Comparison of ENCODE assay signal across 8 mouse cellular contexts in genomic region chr7:30231669-30232454, GRCm38 (mm10). TPM values are rescaled to one million over a fixed set of nuclear protein-coding genes. Genes with fewer than 3 reads are reported as not detected.
DNase-seq lines count a peak whose midpoint lies in the region; ATAC-seq and TF ChIP-seq lines count a peak whose summit lies in the region.

Polr2i (plus strand) TSS chr7:30231948.
Tbcb (minus strand) TSS chr7:30232272.

- H3K4me3 ChIP-seq in cortical plate, adult 2 months (ENCODE audit: insufficient read depth, low read length): peak within 1 kb of the TSS; percentile 63
- H3K4me3 ChIP-seq in megakaryocyte, embryonic 14.5 days (replicated peaks): peak within 1 kb of the TSS; percentile 100

- TF ChIP-seq POLR2A in cortical plate, adult 2 months (IDR thresholded peaks at IDR 0.05; ENCODE audit: extremely low read depth, insufficient read depth, low read length): peak; percentile 72

- no peak for TF ChIP-seq CTCF in cortical plate, adult 2 months (IDR thresholded peaks at IDR 0.05; ENCODE audit: extremely low read depth, insufficient read depth, low read length)

- peaks cover 58% of the 10 kb centered on the region for H3K36me3 ChIP-seq in megakaryocyte, embryonic 14.5 days (replicated peaks; ENCODE audit: low read length)

- peaks cover 1% of the 10 kb centered on the region; the same call in 1 of the 2 replicates for H3K4me1 ChIP-seq in cortical plate, adult 2 months (ENCODE audit: control insufficient read depth, insufficient read depth, low read length)
- H3K4me1 ChIP-seq in megakaryocyte, embryonic 14.5 days: peaks cover 31% of the 10 kb centered on the region

- peak; percentile 97 for ATAC-seq in activated CD4-positive, CD25-positive, alpha-beta regulatory T cell, adult 4 months

- H3K27me3 ChIP-seq in megakaryocyte, embryonic 14.5 days (replicated peaks): no peaks in the 10 kb centered on the region

- DNase-seq in gastrocnemius, adult 8-10 months (ENCODE audit: low spot score in 2 of 2): peak; percentile 94 to 98
- DNase-seq in hindlimb bud, embryonic 11.5 days (ENCODE audit: extremely low spot score, low read depth, low spot score): peak; percentile 95
- DNase-seq in left cerebral cortex, adult 8-10 months (ENCODE audit: low spot score in 2 of 2): peak; percentile 97 to 99
- peak; percentile 99 for DNase-seq in right cerebral cortex, postnatal 10 days (ENCODE audit: low spot score in 2 of 2)
- peak; percentile 96 for DNase-seq in urinary bladder, postnatal 25 days (ENCODE audit: low spot score)

- peak within 1 kb of the TSS; percentile 77 for H3K27ac ChIP-seq in cortical plate, adult 2 months (ENCODE audit: insufficient read depth, low read length)

- H3K9me3 ChIP-seq in megakaryocyte, embryonic 14.5 days: 0 out of 2 replicates have a peak, but pooled peaks cover 2% of the 10 kb centered on the region

RNA-seq across cellular contexts. Expression of gene Polr2i, which starts in this region (rescaled TPM):
- polyA plus RNA-seq in activated CD4-positive, CD25-positive, alpha-beta regulatory T cell, adult 4 months (2017; shearing (Covaris generic)): 10 to 100 TPM; 43.3 to 55.7 TPM
- polyA plus RNA-seq in cortical plate, adult 2 months (2012; rRNA removed): 152 and 157 TPM in 2 replicates
- total RNA-seq in gastrocnemius, adult 8-10 months (2022): 10 to 100 TPM; 55.8 to 67.4 (median 62.3) TPM
- total RNA-seq in left cerebral cortex, adult 8-10 months (2022): 10 to 100 TPM; 56.6 to 66.4 (median 60.7) TPM
- polyA plus RNA-seq in megakaryocyte, embryonic 14.5 days (2012; ENCODE audit: insufficient read depth, low replicate concordance): 13.7 and 67.3 TPM in 2 replicates

RNA-seq across cellular contexts. Expression of gene Tbcb, which starts in this region (rescaled TPM):
- 100 to 1,000 TPM; 124 to 138 TPM for polyA plus RNA-seq in activated CD4-positive, CD25-positive, alpha-beta regulatory T cell, adult 4 months (2017; shearing (Covaris generic))
- 136 and 139 TPM in 2 replicates for polyA plus RNA-seq in cortical plate, adult 2 months (2012; rRNA removed)
- 10 to 100 TPM; 26.8 to 38.6 (median 31.1) TPM for total RNA-seq in gastrocnemius, adult 8-10 months (2022)
- total RNA-seq in left cerebral cortex, adult 8-10 months (2022): 100 to 1,000 TPM; 119 to 124 (median 122) TPM
- 21.7 and 73.2 TPM in 2 replicates for polyA plus RNA-seq in megakaryocyte, embryonic 14.5 days (2012; ENCODE audit: insufficient read depth, low replicate concordance)

Comparison
In these comparisons a context has a peak if more than half of its experiments do, and no peak if none do; other contexts are left out.
1. Peak in every context shown above with its lines: DNase-seq, ATAC-seq, H3K4me3 ChIP-seq and H3K27ac ChIP-seq.